Mouse (Mus musculus): ENCODE data around the gene Nfkbil1. TPM values are rescaled to one million over a fixed set of nuclear protein-coding genes. Genes with fewer than 3 reads are reported as not detected.

The Nfkbil1 gene
- polyA plus RNA-seq, 1 experiment from 2014 or later, result 5.2 TPM

- WGBS, result 48% methylated on average over 19 of the region's 19 CpGs
- Histone ChIP-seq H3K4me2 (ENCODE audit: low read length) (peak overlapping the region; percentile 60), H3K4me1 (ENCODE audit: control insufficient read depth, insufficient read depth, low read length) (peaks cover 10% of the 10 kb centered on the region), H3K4me3 (ENCODE audit: low read depth, low read length) (peak overlapping the region; percentile 31), H3K9me3 (replicated peaks; ENCODE audit: control insufficient read depth, low read length) (no peaks in the 10 kb centered on the region), H3K9ac (ENCODE audit: low read length) (peak overlapping the region; percentile 43; the same call in 1 of the 2 replicates), H3K36me3 (ENCODE audit: control insufficient read depth, insufficient read depth, low read length) (no peaks in the 10 kb centered on the region), H3K27me3 (replicated peaks; ENCODE audit: control insufficient read depth, insufficient read depth, low read length) (peaks cover 25% of the 10 kb centered on the region), H3K27ac (ENCODE audit: low read depth, low read length) (no peak overlapping the region)
- ATAC-seq (peak; percentile 42), DNase-seq (ENCODE audit: low spot score) (no peak)
These were observed 40.6 kb downstream of the Nfkbil1 start for GRCm38 (mm10) chr17:35194844-35195630.

GRCm38 (mm10) chr17:35193881-35194843 lies 41.4 kb downstream of the Nfkbil1 start, which contains the start of gene Ltb:
TSS of gene Ltb (plus strand) at chr17:35194439.
- H3K4me3 ChIP-seq (ENCODE audit: low read depth, low read length), result no peak within 1 kb of the TSS
- peaks cover 10% of the 10 kb centered on the region for H3K4me1 ChIP-seq (ENCODE audit: control insufficient read depth, insufficient read depth, low read length)
- 80% methylated on average over 28 of the region's 28 CpGs for WGBS
- no peak within 1 kb of the TSS for H3K27ac ChIP-seq (ENCODE audit: low read depth, low read length)
- DNase-seq (ENCODE audit: low spot score) (no peak), ATAC-seq (no peak)
- no peaks in the 10 kb centered on the region for H3K9me3 ChIP-seq (replicated peaks; ENCODE audit: control insufficient read depth, low read length)
- H3K27me3 ChIP-seq (replicated peaks; ENCODE audit: control insufficient read depth, insufficient read depth, low read length), result peaks cover 25% of the 10 kb centered on the region
- H3K9ac ChIP-seq (ENCODE audit: low read length), result no peak within 1 kb of the TSS
- H3K4me2 ChIP-seq (ENCODE audit: low read length), result peak within 1 kb of the TSS; percentile 60; the same call in 1 of the 2 replicates
- no peaks in the 10 kb centered on the region for H3K36me3 ChIP-seq (ENCODE audit: control insufficient read depth, insufficient read depth, low read length)

- H3K9me3 ChIP-seq (replicated peaks; ENCODE audit: control insufficient read depth, low read length), result no peaks in the 10 kb centered on the region
- no peak overlapping the region for H3K4me3 ChIP-seq (ENCODE audit: low read depth, low read length)
- H3K4me2 ChIP-seq (ENCODE audit: low read length), result no peak overlapping the region
- DNase-seq (ENCODE audit: low spot score) (no peak), ATAC-seq (no peak)
- H3K9ac ChIP-seq (ENCODE audit: low read length), result no peak overlapping the region
- no peaks in the 10 kb centered on the region for H3K36me3 ChIP-seq (ENCODE audit: control insufficient read depth, insufficient read depth, low read length)
- peaks cover 25% of the 10 kb centered on the region for H3K27me3 ChIP-seq (replicated peaks; ENCODE audit: control insufficient read depth, insufficient read depth, low read length)
- 88% methylated on average over 5 of the region's 5 CpGs for WGBS
- peaks cover 10% of the 10 kb centered on the region for H3K4me1 ChIP-seq (ENCODE audit: control insufficient read depth, insufficient read depth, low read length)
- no peak overlapping the region for H3K27ac ChIP-seq (ENCODE audit: low read depth, low read length)
These were observed 42.7 kb downstream of the Nfkbil1 start for GRCm38 (mm10) chr17:35192924-35193323.

- DNase-seq (ENCODE audit: low spot score) (no peak), ATAC-seq (no peak)
- Histone ChIP-seq H3K9ac (ENCODE audit: low read length) (no peak overlapping the region), H3K36me3 (ENCODE audit: control insufficient read depth, insufficient read depth, low read length) (no peaks in the 10 kb centered on the region), H3K4me2 (ENCODE audit: low read length) (no peak overlapping the region), H3K4me1 (ENCODE audit: control insufficient read depth, insufficient read depth, low read length) (peaks cover 10% of the 10 kb centered on the region), H3K9me3 (replicated peaks; ENCODE audit: control insufficient read depth, low read length) (no peaks in the 10 kb centered on the region), H3K27ac (ENCODE audit: low read depth, low read length) (no peak overlapping the region), H3K27me3 (replicated peaks; ENCODE audit: control insufficient read depth, insufficient read depth, low read length) (peaks cover 20% of the 10 kb centered on the region), H3K4me3 (ENCODE audit: low read depth, low read length) (no peak overlapping the region)
- 62% methylated on average over 2 of the region's 2 CpGs for WGBS
These were observed 43.9 kb downstream of the Nfkbil1 start for GRCm38 (mm10) chr17:35191723-35192122.

- no peak for DNase-seq (ENCODE audit: low spot score)
- Histone ChIP-seq H3K27ac (ENCODE audit: low read depth, low read length) (no peak overlapping the region), H3K9ac (ENCODE audit: low read length) (no peak overlapping the region), H3K36me3 (ENCODE audit: control insufficient read depth, insufficient read depth, low read length) (no peaks in the 10 kb centered on the region), H3K4me1 (ENCODE audit: control insufficient read depth, insufficient read depth, low read length) (peaks cover 3% of the 10 kb centered on the region; the same call in 1 of the 2 replicates), H3K27me3 (replicated peaks; ENCODE audit: control insufficient read depth, insufficient read depth, low read length) (peaks cover 5% of the 10 kb centered on the region), H3K9me3 (replicated peaks; ENCODE audit: control insufficient read depth, low read length) (no peaks in the 10 kb centered on the region), H3K4me2 (ENCODE audit: low read length) (no peak overlapping the region), H3K4me3 (ENCODE audit: low read depth, low read length) (no peak overlapping the region)
- WGBS, result 84% methylated on average over 4 of the region's 4 CpGs
- ATAC-seq, result no peak
These were observed 45.5 kb downstream of the Nfkbil1 start for GRCm38 (mm10) chr17:35190096-35190495.

GRCm38 (mm10) chr17:35189186-35189585 lies 46.4 kb downstream of the Nfkbil1 start:
- Histone ChIP-seq H3K9ac (ENCODE audit: low read length) (no peak overlapping the region), H3K9me3 (replicated peaks; ENCODE audit: control insufficient read depth, low read length) (no peaks in the 10 kb centered on the region), H3K4me3 (ENCODE audit: low read depth, low read length) (no peak overlapping the region), H3K4me1 (ENCODE audit: control insufficient read depth, insufficient read depth, low read length) (peaks cover 3% of the 10 kb centered on the region; the same call in 1 of the 2 replicates), H3K4me2 (ENCODE audit: low read length) (no peak overlapping the region), H3K27me3 (replicated peaks; ENCODE audit: control insufficient read depth, insufficient read depth, low read length) (no peaks in the 10 kb centered on the region), H3K27ac (ENCODE audit: low read depth, low read length) (no peak overlapping the region), H3K36me3 (ENCODE audit: control insufficient read depth, insufficient read depth, low read length) (no peaks in the 10 kb centered on the region)
- ATAC-seq, result no peak
- 67% methylated on average over 1 of the region's 1 CpGs for WGBS
- no peak for DNase-seq (ENCODE audit: low spot score)

- Histone ChIP-seq H3K36me3 (ENCODE audit: control insufficient read depth, insufficient read depth, low read length) (no peaks in the 10 kb centered on the region), H3K9ac (ENCODE audit: low read length) (no peak within 1 kb of the TSS), H3K9me3 (replicated peaks; ENCODE audit: control insufficient read depth, low read length) (no peaks in the 10 kb centered on the region), H3K27me3 (replicated peaks; ENCODE audit: control insufficient read depth, insufficient read depth, low read length) (no peaks in the 10 kb centered on the region), H3K4me2 (ENCODE audit: low read length) (no peak within 1 kb of the TSS), H3K27ac (ENCODE audit: low read depth, low read length) (no peak within 1 kb of the TSS), H3K4me3 (ENCODE audit: low read depth, low read length) (no peak within 1 kb of the TSS), H3K4me1 (ENCODE audit: control insufficient read depth, insufficient read depth, low read length) (peaks cover 3% of the 10 kb centered on the region; the same call in 1 of the 2 replicates)
- DNase-seq (ENCODE audit: low spot score) (no peak), ATAC-seq (no peak)
- 73% methylated on average over 7 of the region's 7 CpGs for WGBS
These were observed 47.5 kb downstream of the Nfkbil1 start, which contains the start of gene Lst1 for GRCm38 (mm10) chr17:35187959-35188610. TSS of gene Lst1 (minus strand) at chr17:35188439.

GRCm38 (mm10) chr17:35187345-35187744 lies 48.2 kb downstream of the Nfkbil1 start:
- 79% methylated on average over 4 of the region's 4 CpGs for WGBS
- H3K4me2 ChIP-seq (ENCODE audit: low read length), result no peak overlapping the region
- peaks cover 3% of the 10 kb centered on the region; the same call in 1 of the 2 replicates for H3K4me1 ChIP-seq (ENCODE audit: control insufficient read depth, insufficient read depth, low read length)
- no peak overlapping the region for H3K4me3 ChIP-seq (ENCODE audit: low read depth, low read length)
- H3K9me3 ChIP-seq (replicated peaks; ENCODE audit: control insufficient read depth, low read length), result no peaks in the 10 kb centered on the region
- H3K27me3 ChIP-seq (replicated peaks; ENCODE audit: control insufficient read depth, insufficient read depth, low read length), result no peaks in the 10 kb centered on the region
- ATAC-seq (no peak), DNase-seq (ENCODE audit: low spot score) (no peak)
- no peak overlapping the region for H3K9ac ChIP-seq (ENCODE audit: low read length)
- no peak overlapping the region for H3K27ac ChIP-seq (ENCODE audit: low read depth, low read length)
- no peaks in the 10 kb centered on the region for H3K36me3 ChIP-seq (ENCODE audit: control insufficient read depth, insufficient read depth, low read length)
